Mouse (Mus musculus): Measurements from ENCODE around the gene Ppp1r14d.

DNA sequence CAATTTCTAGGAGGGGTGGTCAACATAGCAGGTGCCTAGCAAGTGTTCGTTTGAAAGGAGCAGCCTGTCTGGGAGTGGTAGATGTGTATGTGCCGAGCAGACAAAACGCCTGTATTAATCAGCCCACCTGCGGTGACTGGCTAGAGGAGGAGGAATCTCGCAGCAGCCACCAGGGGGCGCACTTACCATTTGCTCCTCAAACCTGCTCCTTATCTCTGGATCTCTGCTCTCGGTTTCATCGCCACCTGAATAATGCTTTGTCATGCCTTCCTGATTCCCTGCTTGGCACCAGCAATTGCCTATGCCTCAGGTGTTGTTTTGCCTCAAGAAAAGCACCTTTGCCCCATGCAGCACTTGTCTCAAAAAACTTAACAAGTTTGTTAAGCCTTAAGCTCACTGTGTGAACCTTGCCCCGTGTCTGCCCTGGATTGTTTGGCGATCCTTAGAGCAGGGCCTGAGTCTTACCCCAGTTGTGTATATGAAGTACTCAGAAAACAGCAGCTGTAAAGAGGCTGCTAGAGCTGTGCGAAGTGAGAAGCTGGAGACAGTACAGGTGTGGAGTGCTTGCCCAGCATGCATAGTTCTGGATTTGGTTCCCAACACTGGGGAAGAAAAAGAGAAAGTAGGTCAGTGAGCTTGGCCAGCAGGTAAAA lies 21.2 kb upstream of the Ppp1r14d start:
- TF ChIP-seq POLR2A (IDR thresholded peaks at IDR 0.05; ENCODE audit: low read depth, low read length) (no peak), CTCF (IDR thresholded peaks at IDR 0.05; ENCODE audit: extremely low read depth, insufficient read depth, insufficient read length, insufficient replicate concordance) (peak; percentile 93)
